Mouse (Mus musculus) left cerebral cortex, adult 18-20 months (tissue): Measurements from ENCODE around the gene Rras. TPM values are rescaled to one million over a fixed set of nuclear protein-coding genes. Genes with fewer than 3 reads are reported as not detected.
"Not testable (repeated sequence)": the region's sequence is repeated elsewhere in the genome, so short reads cannot be mapped to it uniquely, and the experiment has no call there.

Experiments
- DNase-seq, 2 experiments: peaks; one replicate each; pipeline ENCODE4 v3.0.0; 2021 to 2022; ENCODE audit warnings: low spot score in 2 of 2, mixed read lengths in 1 of 2
- total RNA-seq, 2 experiments: library from RNA; stranded (reverse); gene quantifications; 2 replicates each; pipeline ENCODE4 v1.2.3; 2021

Rras gene
- total RNA-seq, 2 experiments from 2014 or later = 10.0 to 14.5 TPM

DNA sequence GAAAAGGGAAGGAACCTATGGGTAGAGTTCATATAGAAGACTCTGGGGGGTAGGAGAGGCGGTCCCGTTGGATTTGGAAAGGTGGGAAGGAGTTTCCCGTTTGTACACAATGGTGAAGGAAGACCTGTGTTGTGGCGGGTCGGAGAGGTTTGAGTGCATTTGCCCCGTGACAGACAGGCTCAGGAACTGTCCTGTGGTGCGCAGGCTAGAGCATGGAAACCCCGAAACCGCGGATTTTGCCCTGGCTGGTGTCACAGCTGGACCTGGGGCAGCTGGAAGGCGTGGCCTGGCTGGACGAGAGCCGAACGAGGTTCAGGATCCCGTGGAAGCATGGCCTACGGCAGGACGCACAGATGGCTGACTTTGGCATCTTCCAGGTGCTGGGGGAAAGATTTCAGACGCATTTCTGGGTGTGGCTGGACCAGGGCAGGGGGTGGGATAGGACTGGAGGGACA, 19.2 kb upstream of the Rras start, which contains the start of gene Bcl2l12:
Gene Bcl2l12, minus strand, starts transcription at position 212 of the 455 bp plus-strand sequence.
- peak in 1 of 2 experiments; percentile 25 for DNase-seq

DNA sequence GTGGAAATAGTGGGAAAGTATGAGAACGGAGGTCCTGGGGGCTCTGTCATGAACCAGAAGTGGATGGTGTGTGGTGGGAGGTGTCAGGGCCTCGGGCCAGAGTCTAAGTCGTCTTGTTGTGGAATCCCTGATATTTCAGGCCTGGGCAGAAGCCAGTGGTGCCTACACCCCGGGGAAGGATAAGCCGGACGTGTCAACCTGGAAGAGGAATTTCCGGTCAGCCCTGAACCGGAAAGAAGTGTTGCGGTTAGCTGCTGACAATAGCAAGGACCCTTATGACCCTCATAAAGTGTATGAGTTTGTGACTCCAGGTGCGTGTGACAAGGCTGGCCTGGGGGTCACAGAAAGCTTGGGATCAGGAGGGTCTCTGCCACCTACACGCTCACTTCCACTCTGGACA, 18.0 kb upstream of the Rras start:
- DNase-seq = no peak

DNA sequence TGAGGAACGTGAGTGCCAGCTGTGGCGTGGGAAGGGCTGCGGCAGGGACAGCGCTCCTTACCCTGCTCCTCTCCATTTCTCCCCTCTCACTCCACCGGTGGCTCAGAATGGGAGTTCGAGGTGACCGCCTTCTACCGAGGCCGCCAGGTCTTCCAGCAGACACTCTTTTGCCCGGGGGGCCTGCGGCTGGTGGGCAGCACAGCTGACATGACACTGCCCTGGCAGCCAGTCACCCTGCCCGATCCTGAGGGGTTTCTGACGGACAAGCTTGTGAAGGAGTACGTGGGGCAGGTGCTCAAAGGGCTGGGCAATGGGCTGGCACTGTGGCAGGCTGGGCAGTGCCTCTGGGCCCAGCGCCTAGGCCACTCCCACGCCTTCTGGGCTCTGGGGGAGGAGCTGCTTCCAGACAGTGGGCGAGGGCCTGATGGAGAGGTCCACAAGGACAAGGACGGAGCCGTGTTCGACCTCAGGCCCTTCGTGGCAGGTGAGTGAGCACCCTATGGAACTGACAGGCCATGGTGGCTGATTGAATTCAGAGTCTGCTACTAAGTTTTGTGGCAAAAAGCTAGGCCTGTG, 17.1 kb upstream of the Rras start:
- no peak for DNase-seq

DNA sequence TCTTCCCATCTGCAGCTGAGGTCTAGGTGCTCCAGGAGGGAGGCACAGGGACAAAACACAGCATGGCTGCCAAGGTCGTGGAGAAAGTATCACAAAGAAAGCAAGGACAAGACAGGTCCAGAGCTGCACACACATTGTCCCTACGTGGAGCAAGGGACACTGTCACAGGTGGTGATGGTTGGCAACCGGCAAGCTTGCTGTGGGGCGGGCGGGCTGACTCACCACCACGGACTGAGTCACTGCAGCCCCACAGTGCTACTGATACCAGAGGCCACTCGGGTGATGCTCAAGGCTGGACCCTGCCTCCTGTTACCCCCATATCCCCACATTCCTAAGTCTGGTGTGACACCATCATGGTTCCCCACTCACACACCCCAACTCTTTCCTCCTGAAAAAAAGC, 15.3 kb upstream of the Rras start:
- DNase-seq = peak in 1 of 2 experiments; percentile 32

DNA sequence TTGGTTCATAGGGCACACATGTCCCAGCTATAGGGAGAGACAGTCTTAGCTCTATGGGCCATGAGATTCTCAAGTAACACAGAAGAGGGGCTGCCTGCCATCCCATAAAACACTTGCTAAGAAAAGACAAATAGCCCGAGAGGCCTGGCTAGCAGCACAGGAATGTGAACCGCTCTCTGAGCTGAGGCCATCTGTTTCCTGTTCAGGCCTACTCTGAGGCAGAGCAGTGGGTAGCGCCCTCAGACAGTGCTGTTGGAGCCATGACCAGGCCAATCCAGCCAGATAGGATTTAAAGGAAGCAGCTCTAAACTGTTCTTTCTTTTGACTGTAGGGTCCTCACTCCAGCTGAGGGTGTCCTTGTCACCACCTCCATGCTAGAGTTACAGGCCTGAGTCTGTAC, 13.2 kb upstream of the Rras start:
- no peak for DNase-seq

DNA sequence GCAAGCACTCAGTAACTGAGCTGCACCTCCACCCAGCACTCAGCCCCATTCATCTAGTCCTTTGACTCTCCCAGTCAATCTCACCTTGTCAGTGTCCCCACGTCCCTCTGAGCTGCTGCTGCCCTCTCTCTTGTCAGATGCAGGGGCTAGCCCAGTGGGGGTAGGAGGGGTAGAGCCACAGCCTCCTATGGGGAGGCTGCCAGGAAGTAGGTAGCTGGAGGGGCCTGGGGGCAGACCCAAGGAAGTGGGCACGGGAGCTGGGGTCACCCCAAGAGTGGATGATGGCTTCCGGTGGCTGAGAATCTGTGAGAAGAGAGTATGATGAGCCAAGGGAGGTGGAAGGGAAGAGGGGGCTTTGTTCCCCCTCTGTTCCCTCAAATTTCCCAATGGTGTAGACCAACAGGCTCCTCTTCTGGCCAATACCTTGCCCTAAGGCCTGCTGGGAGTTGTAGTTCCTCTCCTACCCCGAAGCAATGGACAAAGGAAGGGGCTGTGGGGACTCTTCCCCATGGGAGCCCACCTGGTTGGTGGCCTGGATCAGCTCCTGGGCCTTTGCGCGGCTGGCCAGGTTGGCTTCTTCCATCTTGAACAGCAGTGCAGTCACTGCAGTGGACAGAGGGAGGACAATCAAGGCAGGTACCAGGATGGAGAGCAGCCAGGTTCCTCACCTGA, 12.3 kb upstream of the Rras start:
- no peak for DNase-seq

DNA sequence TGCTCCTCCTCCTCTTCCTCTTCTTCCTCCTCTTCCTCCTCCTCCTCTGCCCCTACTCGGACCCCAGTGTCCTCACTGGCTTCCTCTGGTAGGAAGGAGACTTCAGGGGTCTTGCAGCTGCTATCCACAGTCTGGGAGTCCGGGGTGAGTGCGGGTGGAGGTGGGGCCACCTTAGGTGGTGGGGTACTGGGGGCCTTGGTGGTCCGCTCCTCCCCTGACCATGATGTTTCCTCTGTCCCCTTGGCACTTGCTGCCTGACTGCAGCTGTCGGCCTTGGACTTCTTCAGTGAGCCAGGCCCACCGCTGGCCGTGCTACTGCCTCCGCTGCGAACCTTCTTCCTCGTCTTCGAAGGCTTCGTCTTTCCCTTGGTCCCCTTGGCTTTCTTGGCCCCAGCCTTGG, 11.3 kb upstream of the Rras start:
- no peak for DNase-seq

DNA sequence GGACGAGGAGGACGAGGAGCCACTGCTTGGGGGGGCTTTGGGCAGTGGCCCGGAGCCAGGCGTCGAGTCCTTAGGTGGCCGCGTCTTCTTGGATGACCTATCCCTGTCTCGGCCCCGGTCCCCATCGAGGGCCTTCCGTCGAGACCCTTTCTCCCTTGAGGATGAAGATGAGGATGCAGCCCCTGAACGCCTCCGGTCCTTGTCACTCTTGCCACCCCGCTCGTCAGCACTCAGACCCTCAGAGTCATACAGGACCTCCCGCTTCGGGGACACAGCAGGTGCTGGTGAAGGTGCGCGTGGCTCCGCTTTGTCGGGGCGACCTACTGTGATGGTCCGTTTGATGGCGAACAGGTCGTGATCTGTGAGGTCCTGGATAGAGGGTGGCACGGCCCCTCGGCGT, 10.6 kb upstream of the Rras start:
- DNase-seq = no peak

DNA sequence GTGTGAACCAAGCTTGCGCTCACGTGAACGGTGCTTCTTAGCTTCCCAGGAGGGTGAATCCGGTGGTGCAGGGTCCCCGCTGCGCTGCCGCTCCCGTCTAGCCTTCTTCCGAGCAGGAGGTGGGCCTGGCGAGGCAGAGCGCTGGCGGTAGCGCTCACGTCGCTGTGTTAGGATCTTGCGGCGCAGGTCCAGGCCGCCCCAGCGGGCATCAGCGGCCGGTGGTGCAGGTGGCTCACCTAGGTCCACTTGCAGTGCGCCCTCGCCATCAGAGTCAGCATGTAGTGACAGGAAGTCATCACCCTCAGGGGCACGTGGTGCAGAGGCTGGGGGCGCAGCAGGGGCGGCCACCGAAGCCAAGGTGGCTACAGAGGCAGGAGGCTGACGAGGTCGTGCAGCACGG, 9.9 kb upstream of the Rras start:
- no peak for DNase-seq

DNA sequence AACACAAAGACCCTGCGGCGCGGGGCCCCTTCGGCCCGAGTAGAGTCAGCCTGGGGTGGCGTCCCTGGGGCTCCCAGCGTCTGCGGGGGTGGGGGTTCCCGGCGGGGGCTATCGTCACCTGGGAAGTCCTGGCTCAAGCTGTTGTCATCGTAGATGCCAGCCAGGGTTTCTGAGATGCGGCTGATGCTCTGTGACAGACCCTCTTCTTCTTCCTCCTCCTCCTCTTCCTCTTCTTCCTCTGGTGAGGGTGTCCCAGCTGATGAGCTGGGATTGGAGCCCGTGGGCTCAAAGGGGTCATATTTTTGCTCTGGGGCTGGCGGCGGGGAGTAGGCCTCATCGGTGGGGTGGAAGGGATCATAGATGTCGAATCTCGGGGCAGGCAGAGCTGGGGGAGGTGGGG, 9.3 kb upstream of the Rras start:
- DNase-seq = no peak

DNA sequence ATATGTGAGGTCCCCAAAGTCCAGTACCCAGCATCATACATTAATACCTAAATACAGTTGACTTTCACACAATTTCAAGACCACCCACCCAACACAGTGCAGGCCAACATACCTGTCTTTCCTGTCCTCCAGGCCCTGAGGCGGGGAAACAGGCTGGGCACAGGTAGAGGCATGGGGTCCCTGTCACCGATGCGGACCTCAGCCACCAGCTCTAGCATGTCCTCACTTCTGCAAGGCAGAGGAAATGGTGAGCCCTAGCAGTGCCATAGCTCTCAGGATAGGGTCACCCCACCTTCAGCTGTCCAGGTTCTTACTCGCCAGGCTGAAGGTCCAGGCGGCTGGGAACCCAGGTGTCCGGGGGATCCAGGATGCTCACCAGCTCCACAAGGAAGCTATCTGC, 5.8 kb upstream of the Rras start:
- DNase-seq = no peak

DNA sequence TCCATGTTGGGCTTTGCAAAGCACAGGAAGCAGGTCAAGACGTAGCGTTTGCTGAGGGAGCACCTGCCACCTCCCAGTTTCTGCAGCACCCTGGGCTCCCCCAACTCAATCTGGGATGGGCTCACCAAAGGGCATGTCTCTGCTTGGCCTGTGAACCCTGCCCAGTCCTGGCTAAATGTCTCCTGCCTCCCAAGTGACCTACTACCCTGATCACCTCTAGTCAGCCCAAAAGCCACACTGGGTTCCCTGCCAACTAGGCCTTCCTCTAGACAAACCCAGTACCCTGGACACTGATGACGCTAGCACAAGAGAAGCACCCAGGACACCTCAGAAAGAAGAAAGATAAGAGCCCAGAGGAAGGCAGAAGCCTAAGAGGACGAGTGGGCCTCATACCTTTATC, 4.9 kb upstream of the Rras start:
- no peak for DNase-seq

DNA sequence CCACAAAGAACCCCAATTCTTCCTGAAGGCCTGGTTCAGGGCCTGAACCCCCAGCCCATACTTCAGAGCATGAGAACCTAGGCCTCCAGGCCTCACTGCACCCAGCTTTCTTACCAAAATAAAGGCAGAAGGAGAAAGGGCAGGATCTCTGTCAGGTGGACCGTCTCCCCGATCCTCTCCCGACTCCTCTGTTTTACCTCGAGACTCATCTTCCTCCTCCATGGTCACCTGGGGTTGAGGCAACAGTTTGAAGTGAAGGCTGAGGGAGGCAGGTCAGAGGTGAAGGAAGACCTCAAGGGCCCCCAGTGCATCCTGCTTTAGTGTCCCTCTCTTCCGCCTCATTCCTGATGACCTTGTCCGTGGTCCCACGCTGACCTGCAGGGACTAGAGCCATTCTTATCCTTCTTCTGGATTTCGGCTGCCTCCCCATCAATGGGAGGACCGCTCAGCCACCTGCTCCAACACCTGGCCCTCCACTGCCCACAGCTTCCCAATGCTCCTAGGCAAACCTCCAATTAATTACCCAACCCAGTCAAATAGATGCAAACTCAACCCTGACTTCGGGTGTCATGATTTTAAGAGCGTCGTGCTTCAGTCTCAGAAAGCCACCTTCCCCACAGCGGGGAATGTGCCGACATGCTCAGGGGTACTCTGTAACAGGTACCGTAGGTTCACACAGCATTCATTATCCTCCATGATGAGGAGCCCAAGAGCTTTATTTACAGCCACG, 4.2 kb upstream of the Rras start:
- no peak for DNase-seq

DNA sequence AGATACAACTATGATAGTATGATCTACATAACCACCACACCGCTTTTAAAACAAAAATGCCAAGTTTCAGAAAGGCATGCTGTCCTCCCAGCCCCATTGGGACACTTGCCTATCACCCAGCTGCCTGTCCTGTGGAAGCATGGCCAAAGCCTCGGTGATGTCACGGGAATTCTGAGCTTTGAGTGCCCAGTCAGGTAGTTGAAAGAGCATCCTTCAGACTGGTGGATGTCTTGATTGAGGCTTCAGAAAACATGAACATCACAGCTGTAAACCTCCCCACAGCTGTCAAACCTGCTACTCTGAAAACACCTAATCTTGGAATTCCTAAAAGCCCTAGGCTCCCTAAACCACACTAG, 3.7 kb upstream of the Rras start:
- DNase-seq = no peak

DNA sequence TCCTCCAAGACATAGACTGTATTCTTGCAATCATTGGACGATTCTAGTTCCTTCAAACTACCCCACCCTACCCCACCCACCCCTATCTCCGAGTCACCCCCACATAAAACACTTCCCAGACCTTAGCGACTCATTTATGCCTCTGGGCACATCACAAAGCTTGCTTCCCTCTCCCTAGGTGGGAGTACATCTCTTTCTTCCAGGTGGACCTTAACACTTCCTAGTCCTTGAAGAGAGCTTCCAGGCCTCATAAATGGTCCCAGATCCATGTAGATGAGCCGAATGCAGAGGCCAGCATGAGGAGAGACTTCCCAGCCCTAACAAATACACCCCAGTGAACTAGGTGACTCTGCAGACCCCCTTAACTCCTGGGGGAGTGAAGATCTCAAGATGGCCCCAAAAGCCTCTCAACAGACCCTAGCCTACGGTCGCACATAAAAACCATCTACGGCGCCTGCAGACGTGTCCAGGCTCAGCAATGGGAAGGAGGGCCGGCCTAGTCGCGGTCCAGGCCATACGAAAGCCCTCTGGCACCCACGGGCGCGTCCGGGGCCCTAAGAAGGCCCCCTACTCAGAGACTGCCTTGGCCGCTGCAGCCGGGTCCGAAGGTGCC, 2.3 kb upstream of the Rras start:
- no peak for DNase-seq

DNA sequence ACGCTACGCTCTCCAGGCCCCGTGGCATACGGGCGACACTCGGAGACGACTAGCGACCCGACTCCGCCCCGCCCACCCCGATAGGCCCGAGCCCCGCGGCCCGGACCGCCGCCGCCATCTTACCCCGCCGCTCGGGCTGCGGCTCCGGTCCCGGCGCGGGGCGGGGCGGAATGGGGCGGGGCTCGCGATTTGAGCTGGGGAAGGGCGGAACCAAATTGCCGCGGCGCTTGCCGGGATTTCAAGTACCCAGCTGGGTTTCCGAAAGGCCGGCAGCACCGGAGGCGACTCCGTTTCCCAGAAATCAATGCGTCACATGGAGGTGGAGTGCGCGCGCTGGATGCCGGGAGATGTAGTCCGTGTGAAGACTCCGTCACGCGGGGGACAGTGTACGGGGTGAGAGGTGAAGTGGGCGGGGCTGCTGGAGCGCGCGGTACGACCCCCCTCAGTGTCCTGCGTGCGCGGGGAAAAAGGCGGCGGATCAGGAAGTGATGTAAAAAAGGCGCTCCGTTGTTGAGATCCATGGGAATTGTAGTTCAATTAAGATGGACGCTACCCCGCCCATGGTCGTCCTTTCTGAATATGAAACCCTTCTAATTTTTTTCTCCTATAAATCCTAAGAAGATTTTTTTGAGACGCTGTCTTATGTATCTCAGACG, 1.7 kb upstream of the Rras start, which contains the start of gene Scaf1:
Gene Scaf1, minus strand, starts transcription at position 407 of the 656 bp plus-strand sequence.
- DNase-seq = peak; percentile 99 to 100

DNA sequence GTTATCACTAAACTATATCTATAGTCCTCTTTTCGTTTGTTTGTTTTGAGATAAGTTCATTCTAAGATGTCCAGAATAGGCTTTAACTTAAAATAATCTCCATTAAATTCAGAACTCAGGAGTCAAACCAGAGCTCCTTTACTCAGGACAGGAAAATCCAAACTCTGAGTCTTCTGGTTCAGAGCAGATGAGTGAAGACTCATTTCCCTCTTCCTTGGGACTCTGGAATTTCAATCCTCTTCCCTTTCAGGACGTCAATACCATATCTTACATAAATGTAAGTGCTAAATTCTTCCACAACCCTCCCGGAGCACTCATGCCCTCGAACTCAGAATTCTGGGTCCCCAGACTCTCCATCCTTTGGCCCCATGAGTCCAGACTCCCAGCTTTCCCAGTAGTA, 1.0 kb upstream of the Rras start:
- DNase-seq = no peak

DNA sequence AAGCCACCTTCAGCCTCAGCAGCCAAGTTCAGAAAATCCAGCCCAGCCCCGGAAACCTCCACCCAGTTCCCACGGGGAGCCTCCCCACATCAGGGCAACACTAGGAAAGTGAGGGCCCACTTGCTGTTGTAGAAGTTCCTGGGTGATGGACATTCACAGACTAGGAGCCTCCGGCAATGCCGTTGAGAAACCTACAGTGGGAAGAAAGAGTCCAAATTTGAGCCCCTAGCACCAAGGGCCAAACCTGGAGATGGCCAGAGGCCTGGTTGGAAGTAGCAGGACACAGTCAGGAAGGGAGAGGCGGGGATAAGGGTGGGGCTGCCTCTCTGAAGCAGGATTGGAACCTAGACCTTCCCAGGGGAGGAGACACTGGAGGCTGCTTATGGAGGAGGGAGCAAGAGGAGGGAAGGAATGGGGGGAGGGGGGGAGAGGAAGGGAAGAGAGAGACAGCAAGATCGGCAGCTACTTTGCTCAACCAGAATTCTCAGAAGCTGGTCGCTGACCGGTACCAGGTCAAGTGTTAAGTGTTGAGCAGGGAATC, 1.3 kb downstream of the Rras start:
- peak in 1 of 2 experiments; percentile 20 for DNase-seq

DNA sequence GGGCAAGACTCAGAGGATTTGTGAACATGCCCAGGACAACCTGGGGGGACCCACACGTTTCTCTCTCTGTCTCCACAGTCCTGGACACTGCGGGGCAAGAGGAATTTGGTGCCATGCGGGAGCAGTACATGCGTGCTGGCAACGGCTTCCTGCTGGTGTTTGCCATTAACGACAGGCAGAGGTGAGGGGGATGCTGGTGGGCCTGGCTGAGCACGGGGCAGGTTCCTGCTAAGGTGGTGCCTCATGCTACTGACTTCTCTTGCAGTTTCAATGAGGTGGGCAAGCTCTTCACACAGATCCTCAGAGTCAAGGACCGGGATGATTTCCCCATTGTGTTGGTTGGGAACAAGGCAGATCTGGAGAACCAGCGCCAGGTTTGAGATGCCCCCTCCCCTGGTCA, 2.5 kb downstream of the Rras start:
- DNase-seq = no peak

DNA sequence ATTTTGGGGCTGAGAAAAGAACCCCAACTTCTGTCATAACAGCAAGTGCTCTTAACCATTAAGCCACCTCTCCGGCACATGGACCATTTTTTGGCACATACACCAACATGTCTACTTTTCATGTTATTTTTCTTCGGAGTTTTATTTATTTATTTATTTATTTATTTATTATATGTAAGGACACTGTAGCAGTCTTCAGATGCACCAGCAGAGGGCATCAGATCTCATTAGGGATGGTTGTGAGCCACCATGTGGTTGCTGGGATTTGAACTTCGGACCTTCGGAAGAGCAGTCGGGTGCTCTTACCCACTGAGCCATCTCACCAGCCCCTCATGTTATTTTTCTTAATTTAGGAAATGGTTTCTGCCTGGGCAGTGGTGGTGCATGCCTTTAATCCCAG, 6.0 kb downstream of the Rras start:
- not testable (repeated sequence) for DNase-seq
